Mouse (Mus musculus) CD4-positive, CD25-positive, alpha-beta regulatory T cell (primary cell): Measurements from ENCODE around the gene Fbxl12. TPM values are rescaled to one million over a fixed set of nuclear protein-coding genes. Genes with fewer than 3 reads are reported as not detected.

Experiments used
- polyA plus RNA-seq: library from polyadenylated mRNA; unstranded; fragments of 100-300 nt; shearing (Covaris generic); gene quantifications from one replicate; pipeline ENCODE4 v1.2.1, GENCODE M21; 2017

Gene Fbxl12
- 72.4 TPM for polyA plus RNA-seq

GRCm38 (mm10) chr9:20644360-20645081 lies at the start of gene Fbxl12:
Gene Fbxl12 (minus strand): TSS chr9:20644767.

GRCm38 (mm10) chr9:20651602-20652259 lies 7.2 kb upstream of the Fbxl12 start, which contains the start of gene Pin1:
Gene Pin1 (plus strand): TSS chr9:20652095.

GRCm38 (mm10) chr9:20642101-20642895 lies 2.3 kb downstream of the Fbxl12 start, which contains the start of gene Ubl5:
Gene Ubl5 (plus strand): TSS chr9:20642878.

GRCm38 (mm10) chr9:20581175-20581634 lies 63.4 kb downstream of the Fbxl12 start, which contains the start of gene Zfp846:
Gene Zfp846 (plus strand): TSS chr9:20581291.

Other genes starting within 250 kb of the Fbxl12 start
- gene Zfp26, start 184.6 kb downstream of the Fbxl12 start, polyA plus RNA-seq = 25.4 TPM
- gene Zfp426, start 152.0 kb downstream of the Fbxl12 start, polyA plus RNA-seq = 21.5 TPM
- gene Zfp266, start 123.3 kb downstream of the Fbxl12 start, polyA plus RNA-seq = 32.6 TPM
- 15.4 TPM for gene Zfp846, start 63.5 kb downstream of the Fbxl12 start, polyA plus RNA-seq
- gene Ubl5, start 1.9 kb downstream of the Fbxl12 start, polyA plus RNA-seq = 308 TPM
- gene Pin1, start 7.3 kb upstream of the Fbxl12 start, polyA plus RNA-seq = 25.0 TPM
- 0.67 TPM for gene Olfm2, start 101.6 kb upstream of the Fbxl12 start, polyA plus RNA-seq
- 0.05 TPM for gene Col5a3, start 170.3 kb upstream of the Fbxl12 start, polyA plus RNA-seq
- not detected for gene Rdh8, start 173.7 kb upstream of the Fbxl12 start, polyA plus RNA-seq
- gene A230050P20Rik, start 223.9 kb upstream of the Fbxl12 start, polyA plus RNA-seq = 68.7 TPM
- gene Angptl6, start 235.0 kb upstream of the Fbxl12 start, polyA plus RNA-seq = 4.1 TPM
- gene Ppan, start 243.4 kb upstream of the Fbxl12 start, polyA plus RNA-seq = 87.3 TPM